Mouse (Mus musculus) E14TG2a.4 (cell line): ENCODE data around the gene Alb.
A peak's percentile ranks its signal among the peaks of the same experiment; 100 is the strongest.

Experiments used
- H3K27me3 ChIP-seq: 2 replicates; pipeline ENCODE4 v1.6.1; 2014; ENCODE audit warnings: low read length, control low read depth; ENCODE audit not compliant: insufficient read depth
- H3K36me3 ChIP-seq: 2 replicates; pipeline ENCODE4 v1.6.1; 2014; ENCODE audit warnings: low read length, control low read depth; ENCODE audit not compliant: insufficient read depth
- H3K4me1 ChIP-seq: replicated peaks from 2 replicates; pipeline ENCODE4 v1.6.1; 2014; ENCODE audit warnings: low read depth, low read length, control low read depth
- H3K4me3 ChIP-seq: replicated peaks from 2 replicates; pipeline ENCODE4 v1.5.1; 2014; ENCODE audit warnings: mild to moderate bottlenecking, low read length
- H3K9me3 ChIP-seq: 2 replicates; pipeline ENCODE4 v1.6.1; 2014; ENCODE audit warnings: low read length, control low read depth
- CTCF ChIP-seq: conservative IDR thresholded peaks from 2 replicates; pipeline ENCODE4 v1.5.1; 2014; ENCODE audit warnings: low read length
- NANOG ChIP-seq: IDR thresholded peaks from 2 replicates; pipeline ENCODE4 v1.6.1; 2014; ENCODE audit warnings: borderline replicate concordance, low read length, mixed read lengths
- POU5F1 ChIP-seq: IDR thresholded peaks from 2 replicates; pipeline ENCODE4 v1.6.1; 2014; ENCODE audit warnings: low read length, borderline replicate concordance

Alb gene

DNA sequence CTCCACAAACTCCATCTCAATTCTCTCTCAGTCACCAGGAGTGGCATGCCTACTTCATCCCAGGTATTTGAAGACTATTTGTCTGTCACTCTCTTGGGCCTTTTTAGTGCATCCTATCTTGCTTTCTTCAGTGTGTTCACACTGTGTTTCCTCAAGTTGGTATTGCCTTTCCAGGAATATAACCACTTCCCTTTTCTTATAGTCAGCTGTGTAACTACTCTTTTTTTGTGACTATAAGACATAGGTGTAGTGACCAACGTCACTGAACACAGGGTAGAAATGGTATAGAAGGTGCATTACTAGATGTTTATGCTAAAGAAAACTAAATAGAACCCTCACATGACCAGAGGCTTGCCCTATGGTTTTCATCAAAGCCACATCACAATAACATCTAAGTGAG, 18.2 kb downstream of the Alb start:
- H3K4me1 ChIP-seq: no peaks in the 10 kb centered on the region
- H3K27me3 ChIP-seq: no peaks in the 10 kb centered on the region
- H3K36me3 ChIP-seq: no peaks in the 10 kb centered on the region
- TF ChIP-seq POU5F1 (no peak), CTCF (no peak), NANOG (no peak)
- H3K9me3 ChIP-seq: no peaks in the 10 kb centered on the region
- no peak overlapping the region for H3K4me3 ChIP-seq

DNA sequence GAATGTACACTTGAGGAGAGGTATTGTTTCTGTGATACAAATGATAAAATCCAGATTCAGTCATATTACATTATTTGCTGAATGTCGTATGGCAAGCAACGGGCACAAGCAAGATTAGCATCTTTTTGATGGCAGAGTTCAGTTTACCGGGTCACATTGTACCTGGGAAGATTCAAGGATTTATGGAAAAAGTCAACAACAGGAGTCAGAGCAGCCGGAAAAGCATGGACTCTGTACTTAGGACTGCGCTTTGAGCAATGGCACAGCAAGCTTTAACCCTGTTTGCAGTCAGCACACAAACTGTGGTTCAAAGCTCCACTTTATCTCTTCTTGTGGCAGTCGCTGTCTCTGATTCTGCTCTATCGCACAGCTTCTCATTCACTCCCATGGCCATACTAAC, 24.9 kb downstream of the Alb start:
- H3K36me3 ChIP-seq: no peaks in the 10 kb centered on the region
- no peak for TF ChIP-seq CTCF
- TF ChIP-seq POU5F1: no peak
- no peak for TF ChIP-seq NANOG

GRCm38 (mm10) chr5:90488323-90488722, 27.6 kb downstream of the Alb start:
- Histone ChIP-seq H3K4me1 (no peaks in the 10 kb centered on the region), H3K4me3 (no peak overlapping the region), H3K36me3 (no peaks in the 10 kb centered on the region), H3K9me3 (no peaks in the 10 kb centered on the region), H3K27me3 (no peaks in the 10 kb centered on the region)
- TF ChIP-seq POU5F1 (no peak), CTCF (no peak), NANOG (no peak)

More for the DNA sequence above, 24.9 kb downstream of the Alb start:
- no peaks in the 10 kb centered on the region for H3K27me3 ChIP-seq
- no peak overlapping the region for H3K4me3 ChIP-seq
- H3K9me3 ChIP-seq: no peaks in the 10 kb centered on the region
- no peaks in the 10 kb centered on the region for H3K4me1 ChIP-seq

GRCm38 (mm10) chr5:90490518-90490917, 29.8 kb downstream of the Alb start, which contains the start of gene Afp:
TSS of gene Afp (plus strand) at chr5:90490737.
- Histone ChIP-seq H3K27me3 (no peaks in the 10 kb centered on the region), H3K9me3 (no peaks in the 10 kb centered on the region), H3K4me1 (no peaks in the 10 kb centered on the region), H3K4me3 (no peak within 1 kb of the TSS), H3K36me3 (no peaks in the 10 kb centered on the region)
- TF ChIP-seq POU5F1 (no peak), NANOG (no peak), CTCF (no peak)

GRCm38 (mm10) chr5:90492440-90492839, 31.7 kb downstream of the Alb start:
- H3K4me1 ChIP-seq: no peaks in the 10 kb centered on the region
- no peaks in the 10 kb centered on the region for H3K27me3 ChIP-seq
- no peak for TF ChIP-seq NANOG
- TF ChIP-seq POU5F1: no peak
- TF ChIP-seq CTCF: no peak
- H3K36me3 ChIP-seq: no peaks in the 10 kb centered on the region
- H3K4me3 ChIP-seq: no peak overlapping the region
- H3K9me3 ChIP-seq: no peaks in the 10 kb centered on the region

GRCm38 (mm10) chr5:90494308-90494707, 33.6 kb downstream of the Alb start:
- Histone ChIP-seq H3K9me3 (no peaks in the 10 kb centered on the region), H3K4me1 (no peaks in the 10 kb centered on the region), H3K36me3 (no peaks in the 10 kb centered on the region), H3K4me3 (no peak overlapping the region), H3K27me3 (no peaks in the 10 kb centered on the region)
- TF ChIP-seq POU5F1 (no peak), CTCF (no peak), NANOG (no peak)

DNA sequence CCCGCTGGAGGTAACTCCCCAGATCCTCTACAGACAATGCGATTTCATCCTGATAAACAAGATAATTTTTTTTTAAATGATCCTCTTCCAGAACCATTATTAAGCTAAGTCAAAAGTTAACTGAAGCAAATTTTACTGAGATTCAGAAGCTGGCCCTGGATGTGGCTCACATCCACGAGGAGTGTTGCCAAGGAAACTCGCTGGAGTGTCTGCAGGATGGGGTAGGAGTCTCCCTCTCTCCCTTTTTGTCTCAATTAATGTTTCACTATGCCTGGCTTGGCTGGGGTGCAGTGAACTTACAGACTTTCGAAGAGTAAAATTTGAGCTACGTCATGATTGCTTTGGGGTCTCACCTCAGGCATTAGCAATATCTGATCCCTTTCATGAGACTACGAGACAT, 38.8 kb downstream of the Alb start:
- Histone ChIP-seq H3K36me3 (no peaks in the 10 kb centered on the region), H3K27me3 (no peaks in the 10 kb centered on the region), H3K4me1 (peaks cover 3% of the 10 kb centered on the region), H3K9me3 (no peaks in the 10 kb centered on the region), H3K4me3 (no peak overlapping the region)
- TF ChIP-seq NANOG (no peak), CTCF (no peak), POU5F1 (no peak)

GRCm38 (mm10) chr5:90500714-90501113, 40.0 kb downstream of the Alb start:
- TF ChIP-seq NANOG (no peak), CTCF (peak; percentile 97), POU5F1 (no peak)
- no peaks in the 10 kb centered on the region for H3K9me3 ChIP-seq

DNA sequence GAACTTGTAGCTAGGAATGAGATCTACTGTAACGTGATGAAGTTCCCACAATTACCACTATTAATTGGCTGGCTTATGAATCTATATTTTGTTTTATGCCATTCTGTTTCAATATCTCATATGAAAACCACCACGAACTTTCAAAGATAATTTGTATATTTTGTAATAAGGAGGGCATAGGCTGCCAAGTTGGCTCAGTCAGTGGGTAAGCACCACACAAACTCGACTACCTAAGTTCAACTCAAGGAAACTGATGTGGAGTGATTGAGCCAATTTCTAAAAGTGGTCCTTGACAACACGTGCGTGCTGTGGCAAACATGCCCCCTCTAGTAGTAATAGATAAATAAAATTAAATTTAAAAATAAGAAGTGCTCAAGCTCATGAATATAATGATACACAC, 41.1 kb downstream of the Alb start:
- TF ChIP-seq POU5F1: no peak
- no peak for TF ChIP-seq NANOG
- no peak for TF ChIP-seq CTCF
- no peaks in the 10 kb centered on the region for H3K36me3 ChIP-seq
- H3K9me3 ChIP-seq: no peaks in the 10 kb centered on the region
- H3K27me3 ChIP-seq: no peaks in the 10 kb centered on the region
- peaks cover 3% of the 10 kb centered on the region for H3K4me1 ChIP-seq
- no peak overlapping the region for H3K4me3 ChIP-seq

More at GRCm38 (mm10) chr5:90500714-90501113, 40.0 kb downstream of the Alb start:
- H3K4me3 ChIP-seq: no peak overlapping the region
- no peaks in the 10 kb centered on the region for H3K36me3 ChIP-seq
- H3K4me1 ChIP-seq: peaks cover 3% of the 10 kb centered on the region
- no peaks in the 10 kb centered on the region for H3K27me3 ChIP-seq

DNA sequence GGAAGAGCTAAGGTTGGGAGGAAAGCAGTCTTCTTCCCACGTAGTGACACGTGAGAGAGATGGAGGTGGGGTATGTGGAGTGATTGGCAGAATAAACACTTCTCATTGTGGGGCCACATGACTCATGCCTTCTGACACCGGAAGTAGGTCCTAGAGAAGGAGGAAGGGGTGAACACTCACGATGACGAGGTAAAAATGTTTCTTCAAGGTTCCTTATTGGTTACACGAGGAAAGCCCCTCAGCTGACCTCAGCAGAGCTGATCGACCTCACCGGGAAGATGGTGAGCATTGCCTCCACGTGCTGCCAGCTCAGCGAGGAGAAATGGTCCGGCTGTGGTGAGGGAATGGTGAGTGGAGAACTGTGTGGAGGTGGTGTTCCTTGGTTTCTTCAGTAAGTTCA, 44.0 kb downstream of the Alb start:
- Histone ChIP-seq H3K4me1 (peaks cover 9% of the 10 kb centered on the region), H3K36me3 (no peaks in the 10 kb centered on the region), H3K9me3 (no peaks in the 10 kb centered on the region), H3K4me3 (no peak overlapping the region), H3K27me3 (no peaks in the 10 kb centered on the region)
- TF ChIP-seq CTCF (no peak), POU5F1 (no peak), NANOG (no peak)
